Mouse (Mus musculus) lung, postnatal 36 days (tissue): ENCODE measurements at regions not wholly inside any gene's neighbourhood (a gene's known extent, or its start where the extent isn't known, plus 50 kb on each side); places are given as distances from the start of the nearest gene placed in this dataset.

Experiments
- DNase-seq: peaks from one replicate; pipeline ENCODE4 v3.0.0; 2022; ENCODE audit warnings: mixed read lengths

GRCm38 (mm10) chr13:110814066-110814465, 419.2 kb downstream of the Plk2 start:
- no peak for DNase-seq

- no peak for DNase-seq
Measured at GRCm38 (mm10) chr13:110819301-110819862, 424.5 kb downstream of the Plk2 start.

- DNase-seq: no peak
Measured at GRCm38 (mm10) chr13:110824878-110825277, 429.9 kb upstream of the Actbl2 start.

DNA sequence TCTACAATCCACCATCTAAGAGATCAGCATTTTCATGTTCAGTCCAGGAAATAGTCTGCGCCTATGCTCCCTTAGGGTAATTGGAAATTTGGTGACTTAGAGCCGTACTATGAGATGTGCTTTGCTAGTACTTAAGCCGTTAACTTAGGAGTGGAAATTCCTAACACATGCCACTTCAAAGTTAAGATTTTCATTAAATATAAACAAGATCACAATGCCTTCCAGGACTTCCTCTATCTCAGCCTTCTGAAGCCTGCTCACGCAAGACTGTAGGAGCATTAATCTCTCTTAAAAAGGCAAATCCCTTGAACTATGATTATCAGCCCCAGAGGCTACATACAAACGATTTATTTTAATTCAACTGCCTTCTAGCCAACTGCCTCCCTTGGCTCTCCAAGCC, 422.4 kb upstream of the Actbl2 start:
- no peak for DNase-seq

GRCm38 (mm10) chr13:110836936-110837335, 417.9 kb upstream of the Actbl2 start:
- DNase-seq: no peak

DNA sequence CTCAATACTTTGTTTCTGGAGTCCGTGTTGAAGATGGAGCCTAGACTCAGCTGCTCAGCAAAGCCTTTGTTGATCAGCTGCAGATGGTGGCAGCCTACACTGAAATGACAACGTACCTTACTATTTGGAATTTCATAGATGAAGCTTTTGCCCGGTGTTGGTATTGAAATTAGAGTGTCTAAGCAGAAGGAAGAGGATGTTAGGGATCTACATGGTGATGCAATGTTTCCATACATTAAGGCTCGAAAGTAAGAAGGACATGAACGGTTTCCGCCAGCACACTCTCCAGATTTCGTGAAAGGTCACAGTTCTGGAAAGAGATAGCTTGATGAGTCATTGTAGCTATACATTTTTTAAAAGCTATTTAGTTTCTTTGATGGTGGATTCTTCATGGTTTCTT, 412.9 kb upstream of the Actbl2 start:
- DNase-seq: no peak

- DNase-seq: peak; percentile 76
Measured at GRCm38 (mm10) chr13:110845695-110846094, 409.1 kb upstream of the Actbl2 start.

GRCm38 (mm10) chr13:110852996-110853727, 401.7 kb upstream of the Actbl2 start:
- DNase-seq: no peak

GRCm38 (mm10) chr13:110854213-110854612, 400.6 kb upstream of the Actbl2 start:
- DNase-seq: peak; percentile 34

DNA sequence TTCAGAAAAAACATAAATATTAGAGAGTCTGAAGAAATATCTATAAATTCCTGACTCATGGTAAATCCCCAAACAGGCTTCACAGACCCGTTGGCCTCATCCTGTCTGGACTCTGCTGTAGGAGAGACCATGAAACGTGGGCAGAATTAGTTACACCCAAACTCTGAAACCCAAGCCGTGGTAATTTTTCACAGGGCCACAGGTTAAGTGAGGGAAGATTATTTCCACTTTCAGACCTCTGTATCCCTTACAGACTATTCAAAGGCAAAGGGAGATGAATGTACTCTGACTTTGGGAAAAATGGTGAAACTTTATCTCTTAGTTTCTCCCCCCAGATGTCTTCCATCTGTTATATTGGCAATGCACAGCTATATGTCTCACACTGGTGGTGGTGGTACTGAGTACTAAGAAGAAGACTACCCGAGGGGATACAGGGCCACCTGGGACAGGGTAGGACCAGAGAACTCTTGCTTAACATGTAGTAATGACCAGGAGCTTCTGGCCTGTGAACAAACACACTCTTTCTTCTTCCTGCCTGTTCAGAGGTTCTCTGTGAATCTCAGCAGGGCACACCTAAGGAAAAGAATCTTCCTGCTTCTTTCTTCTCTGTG, 388.8 kb upstream of the Actbl2 start:
- no peak for DNase-seq

- DNase-seq: peak; percentile 51
Measured at GRCm38 (mm10) chr13:110866713-110867112, 388.1 kb upstream of the Actbl2 start.

DNA sequence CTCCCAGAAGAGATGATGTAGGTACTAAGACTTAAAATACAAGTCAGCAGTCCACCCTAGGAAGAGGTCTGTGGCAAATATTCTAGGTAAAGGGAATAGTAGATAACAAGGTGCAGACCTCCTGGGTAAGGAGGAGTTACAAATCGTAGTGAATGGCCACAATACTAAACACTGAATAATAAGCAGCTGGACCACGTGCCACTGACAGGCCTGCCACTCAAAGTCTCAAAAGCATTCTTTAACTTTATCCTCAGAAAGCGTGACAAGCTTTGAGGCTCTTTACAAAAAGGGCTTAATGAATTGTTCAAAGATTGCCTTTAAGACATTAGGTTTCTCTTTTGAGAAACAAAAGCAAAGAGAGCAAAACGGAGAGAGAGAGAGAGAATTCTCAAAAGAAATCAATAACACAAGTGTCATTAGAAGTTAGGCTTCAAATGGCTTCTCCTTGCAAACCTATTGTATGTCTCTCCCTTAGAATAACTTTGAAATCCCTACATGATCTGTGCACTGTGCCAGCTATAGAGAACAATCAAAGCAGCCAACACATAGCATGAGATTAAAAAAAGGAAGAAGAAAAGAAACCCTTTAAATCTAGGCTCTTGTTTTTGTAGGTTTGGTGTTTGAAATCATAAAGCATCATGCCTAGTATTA, 383.6 kb upstream of the Actbl2 start:
- no peak for DNase-seq

- DNase-seq: no peak
Measured at GRCm38 (mm10) chr13:110871776-110872135, 383.1 kb upstream of the Actbl2 start.

GRCm38 (mm10) chr13:110881573-110881972, 373.2 kb upstream of the Actbl2 start:
- DNase-seq: no peak

DNA sequence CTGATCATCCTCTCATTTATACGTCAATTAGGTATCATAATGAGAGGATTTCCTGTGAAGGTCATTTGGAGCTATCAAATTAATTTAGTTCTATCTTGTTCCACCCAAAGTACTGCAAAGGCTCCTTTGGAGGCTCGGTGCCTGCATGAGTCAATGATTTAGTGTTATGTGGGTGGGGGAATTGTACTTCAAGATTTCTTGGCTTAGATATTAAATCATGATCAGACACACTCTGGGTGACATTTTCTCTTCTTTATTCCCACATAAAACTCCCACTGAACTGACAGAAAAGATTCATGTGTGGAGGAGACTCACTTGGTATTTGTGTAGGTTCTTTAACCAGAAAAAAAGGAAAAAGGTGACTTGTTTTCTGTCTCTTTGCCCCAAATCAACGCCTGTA, 372.6 kb upstream of the Actbl2 start:
- no peak for DNase-seq

GRCm38 (mm10) chr13:110882661-110883172, 372.1 kb upstream of the Actbl2 start:
- peak; percentile 56 for DNase-seq

DNA sequence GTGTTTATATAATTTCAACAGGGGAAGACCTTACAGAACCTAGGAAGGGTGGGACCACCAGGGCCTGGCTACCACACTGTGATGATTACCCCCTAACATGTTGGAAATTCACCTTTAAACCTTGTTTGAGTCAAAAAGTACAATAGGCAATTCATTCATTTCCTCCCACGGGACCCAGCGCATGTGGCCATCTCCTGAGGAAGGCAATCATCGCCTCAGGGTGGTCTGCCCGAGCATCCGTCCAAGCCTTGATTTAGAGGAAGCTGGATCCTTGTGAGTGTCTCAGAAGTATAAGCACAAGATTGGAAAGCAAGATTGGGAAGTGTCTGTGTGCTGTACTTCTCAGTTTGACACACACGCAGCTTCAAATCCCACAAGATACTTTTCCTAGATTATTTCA, 360.9 kb upstream of the Actbl2 start:
- DNase-seq: no peak

DNA sequence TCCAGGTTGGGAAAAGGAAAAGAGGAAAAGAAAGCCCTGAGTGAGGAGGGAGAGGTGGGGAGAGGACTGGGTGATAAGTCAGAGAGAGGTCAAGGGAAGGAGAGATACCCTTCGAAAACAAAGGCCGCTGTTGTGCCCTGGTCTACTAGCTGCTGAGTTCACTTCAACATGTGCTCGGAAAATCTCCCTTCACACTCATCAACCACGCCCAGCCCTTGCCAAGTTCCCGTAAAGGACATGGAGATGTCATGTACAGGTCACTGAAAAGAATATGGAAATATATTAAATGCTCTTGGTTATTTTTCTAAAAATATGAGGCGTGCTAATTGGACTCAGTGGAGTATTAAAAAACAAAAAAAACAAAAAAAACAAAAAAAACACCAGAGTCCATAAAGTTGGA, 359.5 kb upstream of the Actbl2 start:
- DNase-seq: no peak

DNA sequence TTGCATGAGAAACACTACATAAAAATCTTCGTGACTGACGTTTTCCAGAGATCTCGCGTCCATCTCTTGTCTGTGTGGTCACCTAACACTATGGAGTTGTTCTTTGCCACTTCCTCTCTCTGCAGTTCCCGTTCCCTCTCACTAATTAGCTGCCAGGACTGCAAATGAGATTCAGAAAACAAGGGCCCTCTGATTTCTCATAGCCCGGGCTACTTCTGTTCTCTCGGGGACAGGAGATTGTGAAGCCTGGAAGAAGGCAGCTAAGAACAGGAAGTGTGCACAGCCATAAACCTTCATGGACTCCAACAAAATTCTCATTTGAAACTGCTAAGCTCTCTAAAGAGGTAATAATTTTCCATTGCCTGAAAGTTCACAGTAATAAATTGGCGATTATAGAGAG, 358.9 kb upstream of the Actbl2 start:
- DNase-seq: no peak

DNA sequence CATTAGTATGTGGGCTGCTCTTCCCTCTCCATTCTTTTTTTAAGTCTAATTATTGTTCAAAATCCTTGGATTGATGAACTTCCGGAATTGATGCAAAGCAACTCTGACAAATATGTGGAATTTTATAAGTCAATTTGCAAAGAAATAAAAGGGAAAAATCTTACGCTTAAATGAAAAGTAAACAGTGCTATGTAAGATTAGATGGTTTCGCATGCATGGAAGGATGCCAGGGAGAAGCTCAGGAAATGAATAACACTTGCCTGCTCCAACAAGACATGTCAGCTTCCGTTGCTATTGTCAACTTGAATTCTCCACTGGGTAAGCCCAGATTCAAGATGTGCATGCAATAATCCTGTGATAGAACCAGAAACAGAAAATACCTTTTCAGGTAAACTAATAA, 357.2 kb upstream of the Actbl2 start:
- peak; percentile 37 for DNase-seq

GRCm38 (mm10) chr13:110902994-110903644, 351.7 kb upstream of the Actbl2 start:
- peak; percentile 95 for DNase-seq

- DNase-seq: peak; percentile 55
Measured at GRCm38 (mm10) chr13:110907319-110907955, 347.4 kb upstream of the Actbl2 start.

DNA sequence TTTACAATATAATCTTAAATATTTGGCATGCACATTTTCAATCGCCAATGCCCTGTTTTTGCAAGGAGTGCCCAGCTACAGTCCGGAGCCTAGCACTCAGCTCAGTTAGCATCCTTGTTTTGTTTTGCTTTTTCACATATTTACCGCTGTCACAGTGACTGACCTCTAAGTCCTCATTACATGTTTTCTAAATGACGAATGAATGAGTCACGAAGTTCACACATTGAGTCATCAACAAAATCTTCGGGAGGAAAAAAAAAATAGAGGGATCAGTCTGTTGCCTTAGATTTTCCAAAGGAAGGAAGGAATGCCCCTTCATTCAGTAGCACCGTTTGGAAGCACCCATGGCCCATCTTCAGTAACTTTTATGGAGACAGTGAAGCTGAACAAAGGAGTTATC, 342.9 kb upstream of the Actbl2 start:
- DNase-seq: no peak
